Mouse (Mus musculus) cortical plate, adult 2 months (tissue): ENCODE results near the gene Fgf15.

ENCODE experiments used
- CTCF ChIP-seq: fragments of 200-500 bp; IDR thresholded peaks from 2 replicates; pipeline ENCODE4 v1.5.1; 2011; ENCODE audit warnings: mild to moderate bottlenecking, control low read depth, low read length; ENCODE audit not compliant: insufficient read depth; ENCODE audit errors: extremely low read depth
- POLR2A ChIP-seq: fragments of 200-500 bp; IDR thresholded peaks from 2 replicates; pipeline ENCODE4 v1.6.1; 2011; ENCODE audit warnings: mild to moderate bottlenecking, low read length, control low read depth; ENCODE audit not compliant: insufficient read depth; ENCODE audit errors: extremely low read depth

GRCm38 (mm10) chr7:144867161-144867560, 29.2 kb upstream of the Fgf15 start:
- TF ChIP-seq CTCF (no peak), POLR2A (no peak)
